Mouse (Mus musculus) myocyte (in vitro differentiated cells): ENCODE results near the gene Leng8.

Experiments
- E2F4 ChIP-seq: IDR thresholded peaks from one replicate; pipeline ENCODE4 v1.6.1; 2011; ENCODE audit warnings: mild to moderate bottlenecking, control low read depth, moderate library complexity; ENCODE audit not compliant: insufficient read depth
- MYOG ChIP-seq, 3 experiments: IDR thresholded peaks; one replicate each; pipeline ENCODE4 v1.6.1; 2011; ENCODE audit warnings: control low read depth in 2 of 3, low read depth in 2 of 3, mild to moderate bottlenecking in 2 of 3; ENCODE audit not compliant: insufficient read length in 2 of 3, control insufficient read depth in 1 of 3, insufficient read depth in 1 of 3
- POLR2A ChIP-seq: IDR thresholded peaks from one replicate; pipeline ENCODE4 v1.6.1; 2011; ENCODE audit warnings: low read depth, mild to moderate bottlenecking, control low read depth, moderate library complexity; ENCODE audit not compliant: insufficient read length
- REST ChIP-seq: IDR thresholded peaks from one replicate; pipeline ENCODE4 v1.6.1; 2011; ENCODE audit warnings: mild to moderate bottlenecking, control low read depth, moderate library complexity; ENCODE audit not compliant: insufficient read depth, insufficient read length

DNA sequence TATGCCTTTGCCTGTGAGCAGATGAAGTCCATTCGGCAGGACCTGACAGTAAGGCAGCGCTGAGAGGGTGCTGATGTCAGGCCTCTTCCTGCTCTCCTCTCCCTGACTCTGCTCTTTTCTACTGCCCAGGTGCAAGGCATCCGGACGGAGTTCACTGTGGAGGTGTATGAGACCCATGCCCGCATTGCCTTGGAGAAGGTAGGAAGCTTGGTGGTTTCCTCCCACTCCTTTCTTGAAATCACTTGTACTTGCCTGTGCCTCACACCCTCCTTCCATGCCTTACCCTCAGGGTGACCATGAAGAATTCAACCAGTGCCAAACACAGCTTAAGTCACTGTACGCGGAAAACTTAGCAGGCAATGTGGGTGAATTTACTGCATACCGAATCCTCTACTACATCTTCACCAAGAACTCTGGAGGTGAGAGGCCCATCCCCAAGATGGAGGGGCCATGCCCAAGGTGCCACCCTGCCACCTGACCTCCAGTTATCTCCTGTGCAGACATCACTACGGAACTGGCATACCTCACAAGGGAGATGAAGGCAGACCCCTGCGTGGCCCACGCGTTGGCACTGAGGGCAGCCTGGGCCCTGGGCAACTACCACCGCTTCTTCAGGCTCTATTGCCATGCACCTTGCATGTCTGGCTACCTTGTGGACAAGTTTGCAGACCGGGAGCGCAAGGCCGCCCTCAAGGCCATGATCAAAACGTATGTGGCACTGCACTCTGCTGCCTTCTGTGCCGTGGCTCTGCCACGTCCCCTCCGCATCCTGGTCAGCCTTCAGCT is 8.1 kb downstream of the Leng8 start:
- no peak for TF ChIP-seq E2F4
- TF ChIP-seq MYOG (IDR thresholded peaks at IDR 0.05; ENCODE audit: control insufficient read depth in 1 of 3, insufficient read depth in 1 of 3, insufficient read length in 2 of 3, low read depth in 2 of 3): no peak
- no peak for TF ChIP-seq POLR2A
- no peak for TF ChIP-seq REST
